Mouse (Mus musculus): ENCODE data around the gene Gimap9. TPM values are rescaled to one million over a fixed set of nuclear protein-coding genes. Genes with fewer than 3 reads are reported as not detected.

Gimap9 gene
- polyA plus RNA-seq, 1 experiment, result 0.92 TPM

- H3K79me3 ChIP-seq (ENCODE audit: low read depth), result peaks cover 1% of the 10 kb centered on the region
- no peak overlapping the region for H3ac ChIP-seq (ENCODE audit: control insufficient read depth, insufficient read length, low read depth)
- no peaks in the 10 kb centered on the region for H3K36me3 ChIP-seq (ENCODE audit: control insufficient read depth, insufficient read depth)
- H3K4me3 ChIP-seq (ENCODE audit: insufficient read depth, poor library complexity, severe bottlenecking), result no peak overlapping the region
- H3K27me3 ChIP-seq (ENCODE audit: control insufficient read depth, insufficient read depth, insufficient read length), result peaks cover 4% of the 10 kb centered on the region
- H3K79me2 ChIP-seq (ENCODE audit: control insufficient read depth, insufficient read depth), result no peaks in the 10 kb centered on the region
- no peak for TF ChIP-seq MAX (IDR thresholded peaks at IDR 0.05)
- TF ChIP-seq MYOD1 (IDR thresholded peaks at IDR 0.05; ENCODE audit: control insufficient read depth, insufficient read length, low read depth), result no peak
- TF ChIP-seq CEBPB (IDR thresholded peaks at IDR 0.05; ENCODE audit: low read depth), result no peak
- no peak for TF ChIP-seq USF1 (IDR thresholded peaks at IDR 0.05; ENCODE audit: low read depth)
- no peak for TF ChIP-seq CTCF (IDR thresholded peaks at IDR 0.05; ENCODE audit: control insufficient read depth, insufficient read depth, insufficient read length)
- TF ChIP-seq FOSL1 (IDR thresholded peaks at IDR 0.05; ENCODE audit: insufficient read depth, low read length, poor library complexity, severe bottlenecking), result no peak
- no peak for TF ChIP-seq MYOG (IDR thresholded peaks at IDR 0.05; ENCODE audit: control insufficient read depth, extremely low read depth, insufficient read length)
These were observed 38.0 kb upstream of the Gimap9 start for GRCm38 (mm10) chr6:48637811-48638500.

- Histone ChIP-seq H3K79me3 (ENCODE audit: low read depth) (peaks cover 1% of the 10 kb centered on the region), H3K27me3 (ENCODE audit: control insufficient read depth, insufficient read depth, insufficient read length) (peaks cover 4% of the 10 kb centered on the region), H3ac (ENCODE audit: control insufficient read depth, insufficient read length, low read depth) (no peak overlapping the region)
These were observed 37.4 kb upstream of the Gimap9 start for GRCm38 (mm10) chr6:48638553-48638952.

GRCm38 (mm10) chr6:48641391-48641790 is 34.5 kb upstream of the Gimap9 start:
- Histone ChIP-seq H3K79me2 (ENCODE audit: control insufficient read depth, insufficient read depth) (no peaks in the 10 kb centered on the region), H3K4me3 (ENCODE audit: insufficient read depth, poor library complexity, severe bottlenecking) (no peak overlapping the region)
- TF ChIP-seq MYOG (IDR thresholded peaks at IDR 0.05; ENCODE audit: control insufficient read depth, extremely low read depth, insufficient read length), result no peak
- TF ChIP-seq CEBPB (IDR thresholded peaks at IDR 0.05; ENCODE audit: low read depth), result no peak
- no peak for TF ChIP-seq FOSL1 (IDR thresholded peaks at IDR 0.05; ENCODE audit: insufficient read depth, low read length, poor library complexity, severe bottlenecking)
- TF ChIP-seq CTCF (IDR thresholded peaks at IDR 0.05; ENCODE audit: control insufficient read depth, insufficient read depth, insufficient read length), result no peak
- TF ChIP-seq MYOD1 (IDR thresholded peaks at IDR 0.05; ENCODE audit: control insufficient read depth, insufficient read length, low read depth), result no peak
- TF ChIP-seq USF1 (IDR thresholded peaks at IDR 0.05; ENCODE audit: low read depth), result no peak
- no peak for TF ChIP-seq MAX (IDR thresholded peaks at IDR 0.05)

More at GRCm38 (mm10) chr6:48638553-48638952, 37.4 kb upstream of the Gimap9 start:
- Histone ChIP-seq H3K36me3 (ENCODE audit: control insufficient read depth, insufficient read depth) (no peaks in the 10 kb centered on the region), H3K4me3 (ENCODE audit: insufficient read depth, poor library complexity, severe bottlenecking) (no peak overlapping the region), H3K79me2 (ENCODE audit: control insufficient read depth, insufficient read depth) (no peaks in the 10 kb centered on the region)
- TF ChIP-seq MAX (IDR thresholded peaks at IDR 0.05) (no peak), FOSL1 (IDR thresholded peaks at IDR 0.05; ENCODE audit: insufficient read depth, low read length, poor library complexity, severe bottlenecking) (no peak)

DNA sequence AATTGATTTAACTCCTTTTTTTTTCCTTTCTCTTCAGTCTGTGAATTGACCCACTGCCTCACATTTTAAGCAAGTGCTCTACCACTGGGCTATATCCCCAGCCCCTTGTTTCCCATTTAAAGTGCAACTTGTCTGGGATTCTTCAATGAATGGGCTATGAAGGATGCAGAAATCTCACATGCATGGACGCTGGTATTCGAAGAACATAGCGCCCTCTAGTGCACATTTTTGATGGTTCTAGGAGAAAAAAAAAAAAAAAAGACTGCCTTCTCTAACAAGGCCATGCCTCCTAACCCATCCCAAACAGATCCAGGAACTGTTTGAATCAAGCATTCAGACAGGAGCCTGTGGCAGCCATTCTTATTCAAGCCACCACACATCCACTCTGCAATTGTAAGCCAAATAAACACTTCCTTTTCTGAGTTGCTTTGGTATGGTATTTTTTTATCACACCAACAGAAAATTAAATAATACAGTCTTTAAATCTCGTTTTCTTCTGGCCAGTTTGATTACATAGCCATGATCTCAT is 33.1 kb upstream of the Gimap9 start:
- H3K79me3 ChIP-seq (ENCODE audit: low read depth), result peaks cover 1% of the 10 kb centered on the region
- TF ChIP-seq MAX (IDR thresholded peaks at IDR 0.05), result no peak
- no peak for TF ChIP-seq FOSL1 (IDR thresholded peaks at IDR 0.05; ENCODE audit: insufficient read depth, low read length, poor library complexity, severe bottlenecking)
- TF ChIP-seq CTCF (IDR thresholded peaks at IDR 0.05; ENCODE audit: control insufficient read depth, insufficient read depth, insufficient read length), result peak; percentile 9
- no peak overlapping the region for H3K4me3 ChIP-seq (ENCODE audit: insufficient read depth, poor library complexity, severe bottlenecking)
- no peaks in the 10 kb centered on the region for H3K79me2 ChIP-seq (ENCODE audit: control insufficient read depth, insufficient read depth)
- no peak overlapping the region for H3ac ChIP-seq (ENCODE audit: control insufficient read depth, insufficient read length, low read depth)
- H3K36me3 ChIP-seq (ENCODE audit: control insufficient read depth, insufficient read depth), result no peaks in the 10 kb centered on the region
- peaks cover 7% of the 10 kb centered on the region for H3K27me3 ChIP-seq (ENCODE audit: control insufficient read depth, insufficient read depth, insufficient read length)

More at GRCm38 (mm10) chr6:48641391-48641790, 34.5 kb upstream of the Gimap9 start:
- H3K36me3 ChIP-seq (ENCODE audit: control insufficient read depth, insufficient read depth), result no peaks in the 10 kb centered on the region
- H3K27me3 ChIP-seq (ENCODE audit: control insufficient read depth, insufficient read depth, insufficient read length), result peaks cover 7% of the 10 kb centered on the region
- H3K79me3 ChIP-seq (ENCODE audit: low read depth), result peaks cover 1% of the 10 kb centered on the region
- H3ac ChIP-seq (ENCODE audit: control insufficient read depth, insufficient read length, low read depth), result no peak overlapping the region

DNA sequence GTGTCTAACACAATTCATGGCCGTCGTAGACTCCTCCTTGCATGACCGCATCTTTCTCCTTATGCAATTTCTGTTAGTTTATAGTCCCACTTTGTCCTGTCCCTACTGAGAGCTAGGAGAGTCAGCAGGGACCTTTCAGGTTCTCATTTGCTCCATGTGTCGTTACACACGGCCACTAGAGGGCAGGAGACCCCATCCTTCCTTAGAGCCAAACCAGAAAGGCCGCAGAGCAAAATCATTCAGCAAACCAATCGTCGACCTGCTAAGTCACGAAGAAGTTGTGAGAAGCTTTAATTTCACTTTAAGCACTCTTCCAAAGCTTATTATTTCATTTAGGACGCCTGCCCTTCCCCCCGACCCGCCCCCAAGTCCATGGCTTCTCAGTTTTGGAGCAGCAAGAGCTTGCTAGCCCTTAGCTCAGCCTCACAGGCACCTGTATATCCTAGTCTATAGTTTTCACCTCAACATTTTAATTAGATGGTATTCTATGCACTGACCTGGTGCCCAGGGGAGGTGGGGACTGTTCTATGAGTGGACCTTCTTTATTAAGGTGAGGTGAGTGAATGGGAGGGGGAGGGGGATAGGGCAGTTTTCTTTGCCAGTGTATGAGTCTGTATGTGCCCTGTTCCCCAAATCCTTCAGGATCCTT is 30.1 kb upstream of the Gimap9 start:
- Histone ChIP-seq H3K36me3 (ENCODE audit: control insufficient read depth, insufficient read depth) (no peaks in the 10 kb centered on the region), H3K79me3 (ENCODE audit: low read depth) (peaks cover 1% of the 10 kb centered on the region), H3ac (ENCODE audit: control insufficient read depth, insufficient read length, low read depth) (no peak overlapping the region), H3K4me3 (ENCODE audit: insufficient read depth, poor library complexity, severe bottlenecking) (no peak overlapping the region), H3K27me3 (ENCODE audit: control insufficient read depth, insufficient read depth, insufficient read length) (peaks cover 7% of the 10 kb centered on the region), H3K79me2 (ENCODE audit: control insufficient read depth, insufficient read depth) (no peaks in the 10 kb centered on the region)
- TF ChIP-seq USF1 (IDR thresholded peaks at IDR 0.05; ENCODE audit: low read depth), result no peak
- TF ChIP-seq MYOG (IDR thresholded peaks at IDR 0.05; ENCODE audit: control insufficient read depth, extremely low read depth, insufficient read length), result no peak
- TF ChIP-seq MAX (IDR thresholded peaks at IDR 0.05), result no peak
- TF ChIP-seq MYOD1 (IDR thresholded peaks at IDR 0.05; ENCODE audit: control insufficient read depth, insufficient read length, low read depth), result no peak
- TF ChIP-seq CEBPB (IDR thresholded peaks at IDR 0.05; ENCODE audit: low read depth), result no peak
- TF ChIP-seq CTCF (IDR thresholded peaks at IDR 0.05; ENCODE audit: control insufficient read depth, insufficient read depth, insufficient read length), result peak; percentile 24
- TF ChIP-seq FOSL1 (IDR thresholded peaks at IDR 0.05; ENCODE audit: insufficient read depth, low read length, poor library complexity, severe bottlenecking), result no peak
